Mouse (Mus musculus) right cerebral cortex, postnatal 14 days (tissue): ENCODE measurements around the gene Zfp169.
"Not testable (repeated sequence)": the region's sequence is repeated elsewhere in the genome, so short reads cannot be mapped to it uniquely, and the experiment has no call there.

Source experiments
- DNase-seq: peaks from one replicate; pipeline ENCODE4 v3.0.0; 2022

The Zfp169 gene

DNA sequence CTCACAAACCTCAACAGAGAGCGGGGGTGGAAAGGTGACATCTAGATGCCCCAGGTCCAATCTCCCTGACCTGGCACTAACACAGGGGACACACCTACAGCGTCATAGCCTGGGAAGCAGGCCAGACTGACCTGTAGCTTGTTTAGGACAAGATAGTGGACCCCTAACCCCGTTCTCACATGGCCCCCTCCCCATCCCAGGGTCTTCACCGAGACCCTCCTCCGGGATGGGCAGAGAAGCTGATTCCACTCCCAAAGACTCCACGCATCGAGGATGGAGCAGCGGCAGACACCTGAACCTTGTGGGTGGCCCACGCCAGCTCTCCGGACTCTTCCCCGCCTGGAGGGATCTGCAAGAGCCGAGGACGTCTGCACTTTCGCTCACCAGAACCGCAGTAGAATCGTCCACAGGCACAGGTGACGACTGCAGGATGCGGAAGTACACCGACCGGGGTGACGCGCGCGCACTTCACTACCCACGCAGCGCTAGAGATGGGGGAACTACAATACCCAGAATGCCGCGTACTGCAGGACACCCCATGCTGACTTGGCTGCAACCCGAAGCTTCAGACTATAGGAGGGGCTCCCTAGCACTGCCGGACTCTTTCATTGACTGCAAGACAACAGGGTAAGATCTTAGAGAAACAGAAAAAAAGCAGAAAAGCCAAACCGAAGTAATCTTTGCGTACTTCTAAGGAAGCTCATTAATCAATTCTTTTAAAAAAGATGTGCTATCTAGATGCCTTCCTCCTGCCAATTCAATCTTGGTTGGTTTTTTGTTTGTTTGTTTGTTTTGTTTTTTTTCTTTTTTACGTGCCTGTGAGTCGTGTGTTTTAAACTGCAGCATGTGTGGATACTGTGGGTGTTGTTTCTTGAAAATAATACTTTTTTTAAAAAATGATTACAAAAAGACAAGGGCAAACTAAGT lies at the start of gene Zfp169, which contains the start of gene A830005F24Rik:
TSS of gene Zfp169 (minus strand) at position 449 of the 927 bp plus-strand sequence.
TSS of gene A830005F24Rik (plus strand) at position 568 of the 927 bp plus-strand sequence.
- peak; percentile 83 for DNase-seq

DNA sequence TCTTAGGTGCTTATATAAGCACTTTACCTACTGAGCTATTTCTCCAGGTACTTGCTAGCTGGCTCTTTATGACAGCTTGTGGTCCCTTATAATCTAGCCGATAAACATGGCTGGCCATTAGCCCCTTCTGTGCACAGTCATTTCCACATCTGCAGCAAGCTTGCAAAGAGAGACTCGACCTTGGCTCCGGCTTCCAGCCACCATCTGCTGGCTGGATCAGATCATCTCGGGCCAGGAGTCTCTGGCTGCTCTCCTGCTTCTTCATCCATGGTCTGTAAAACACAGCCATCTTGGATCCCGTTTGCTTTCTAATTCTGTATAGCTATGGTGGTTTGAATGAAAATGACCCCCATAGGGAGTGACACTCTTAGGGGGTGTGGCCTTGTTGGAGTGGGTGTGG lies 49.1 kb upstream of the Zfp169 start:
- DNase-seq: no peak

DNA sequence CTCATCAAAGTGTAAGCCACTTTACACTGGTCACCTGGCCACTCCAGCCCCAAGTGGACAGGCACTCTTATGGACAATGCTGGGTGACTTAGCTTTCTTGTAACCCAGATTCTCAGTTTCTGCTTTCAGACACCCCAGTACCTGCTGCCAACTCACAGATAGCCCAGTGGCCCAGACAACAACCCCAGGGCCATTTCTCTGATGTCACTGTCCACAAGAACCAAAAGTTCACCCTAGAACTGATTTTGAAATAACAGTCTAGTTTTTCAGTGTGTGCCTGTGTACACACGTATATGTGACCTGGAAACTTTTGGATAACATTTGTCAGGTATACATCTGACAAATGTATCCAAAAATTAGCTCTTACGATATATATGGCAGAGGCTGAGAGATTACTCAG lies 48.2 kb upstream of the Zfp169 start:
- no peak for DNase-seq

DNA sequence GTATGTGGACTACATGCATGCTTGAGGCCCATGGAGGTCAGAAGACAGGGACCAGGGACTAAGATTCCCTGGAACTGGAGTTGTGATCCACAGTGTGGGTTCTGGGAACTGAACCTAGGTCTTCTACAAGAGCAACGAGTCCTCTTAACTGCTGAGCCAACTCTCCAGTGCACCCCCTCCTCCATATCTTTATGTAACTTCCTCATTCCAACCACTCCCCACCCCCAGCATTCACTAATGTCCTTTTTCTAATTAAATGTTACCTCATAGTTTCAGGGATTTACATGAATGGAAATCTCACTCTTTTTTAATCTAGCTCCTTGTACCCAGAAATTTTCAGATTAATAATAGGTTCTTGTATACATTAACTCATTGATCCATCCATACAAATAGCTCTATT lies 42.7 kb upstream of the Zfp169 start:
- DNase-seq: no peak

DNA sequence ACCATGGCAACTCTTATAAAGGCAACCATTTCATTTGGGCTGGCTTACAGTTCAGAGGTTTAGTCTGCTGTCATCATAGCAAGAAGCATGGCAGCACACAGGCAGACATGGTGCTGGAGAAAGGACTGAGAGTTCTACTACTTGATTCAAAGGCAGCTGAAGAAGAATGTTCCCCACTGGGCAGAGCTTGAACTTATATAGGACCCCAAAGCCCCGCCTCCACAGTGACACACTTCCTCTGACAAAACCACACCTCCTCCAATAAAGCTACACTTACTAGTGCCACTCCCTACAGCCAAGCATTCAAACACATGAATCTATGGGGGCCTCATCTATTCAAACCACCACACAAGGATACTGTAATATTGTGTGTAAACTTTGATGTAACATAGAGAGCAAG lies 41.3 kb upstream of the Zfp169 start:
- DNase-seq: no peak

DNA sequence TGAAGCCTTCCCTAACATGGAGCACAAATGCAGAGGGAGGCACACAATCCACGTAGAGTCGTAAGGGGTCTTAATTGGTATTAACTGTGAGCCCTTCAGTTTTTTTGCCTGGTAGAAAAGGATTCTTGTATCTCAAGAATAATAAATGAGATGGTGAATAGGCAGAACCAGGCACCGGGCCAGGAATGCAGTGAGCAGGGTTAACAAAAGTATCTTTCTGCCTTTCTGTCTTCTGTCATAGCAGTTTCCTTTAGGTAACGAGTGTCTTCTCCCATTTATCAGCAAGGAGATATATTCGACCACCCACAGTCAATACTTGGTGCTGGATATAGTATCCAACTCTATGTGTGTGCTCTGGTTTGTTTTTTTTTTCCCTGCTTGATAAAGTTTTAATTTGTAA lies 40.3 kb upstream of the Zfp169 start:
- DNase-seq: no peak

DNA sequence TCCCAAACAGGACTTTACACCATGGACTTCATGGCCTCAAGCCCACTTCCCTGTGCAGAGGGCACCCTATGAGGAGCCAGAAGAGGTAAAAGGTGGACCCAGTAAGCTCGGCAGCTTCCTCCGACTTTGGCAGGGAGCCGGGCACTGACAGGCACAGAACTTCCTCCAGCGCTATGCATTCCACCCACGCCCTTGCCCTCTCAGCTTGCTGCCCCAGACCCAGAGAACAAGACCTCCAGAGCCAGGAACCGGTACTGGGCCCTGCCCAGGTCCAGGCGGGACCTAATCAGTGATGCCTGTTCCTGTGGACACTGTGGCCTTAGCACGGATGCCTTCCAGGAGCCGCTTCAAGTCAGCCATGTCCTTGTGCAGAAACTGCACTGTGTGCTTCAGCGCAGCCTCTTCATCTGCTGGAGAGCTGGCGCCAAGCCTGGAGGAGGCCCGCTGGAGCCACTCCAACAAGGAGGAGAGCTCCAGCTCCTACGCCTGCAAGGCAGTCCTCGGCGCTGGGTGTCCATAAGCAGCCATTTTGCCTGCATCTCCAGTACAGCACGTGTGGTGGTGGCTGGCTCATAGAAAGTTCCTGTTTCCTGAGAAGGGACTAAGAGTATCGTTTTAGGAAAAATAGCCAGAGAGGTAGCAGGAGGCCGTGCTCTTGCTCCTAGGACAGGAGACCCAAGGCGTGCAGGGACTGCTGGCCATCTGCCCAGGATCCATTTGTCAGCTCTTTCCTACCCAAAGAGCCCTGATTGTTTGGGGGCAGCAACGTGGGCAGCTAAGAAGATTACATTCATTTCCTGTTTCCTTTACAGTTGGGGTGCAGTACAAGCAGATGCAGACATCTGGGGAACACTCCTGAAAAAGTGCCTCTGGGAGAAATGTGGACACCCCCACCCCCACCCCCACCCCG lies 39.2 kb upstream of the Zfp169 start:
- DNase-seq: peak; percentile 91

DNA sequence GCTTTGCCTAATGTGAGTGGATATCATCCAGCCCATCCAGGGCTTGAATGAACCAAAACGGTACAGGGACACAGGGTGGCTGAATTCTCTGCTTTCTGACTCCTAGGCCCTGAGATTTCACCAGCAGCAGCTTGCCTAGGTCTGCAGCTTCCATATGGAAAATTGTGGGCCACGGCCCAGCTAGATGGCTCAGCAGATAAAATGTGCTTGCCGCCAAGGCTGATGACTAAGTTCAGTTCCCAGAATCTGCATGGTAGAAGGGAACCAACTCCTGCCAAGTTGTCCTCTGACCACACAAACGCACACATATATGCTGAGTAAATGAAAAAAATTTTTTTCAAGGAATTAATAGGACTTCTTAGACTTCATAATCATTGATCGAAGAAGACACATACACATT lies 35.0 kb upstream of the Zfp169 start:
- DNase-seq: no peak

DNA sequence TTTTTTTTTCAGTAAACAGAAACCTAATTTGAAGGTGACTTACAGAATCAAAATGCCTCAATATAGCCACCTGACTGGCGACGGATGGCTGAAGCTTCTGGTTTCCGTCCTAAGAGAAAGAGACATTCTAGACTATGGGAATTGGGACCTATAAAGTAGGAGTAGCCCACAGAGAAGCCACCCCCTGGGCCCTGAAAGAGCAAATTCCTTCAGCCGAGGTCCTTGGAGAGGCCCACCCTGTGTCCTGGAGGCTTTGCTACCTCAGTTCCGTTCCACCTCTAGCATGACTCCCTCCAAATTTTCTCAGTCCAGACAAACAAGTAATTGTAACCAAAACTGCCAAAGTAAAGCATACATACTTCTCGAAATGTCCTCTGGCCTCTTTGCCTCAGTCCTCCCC lies 34.4 kb upstream of the Zfp169 start:
- DNase-seq: no peak

DNA sequence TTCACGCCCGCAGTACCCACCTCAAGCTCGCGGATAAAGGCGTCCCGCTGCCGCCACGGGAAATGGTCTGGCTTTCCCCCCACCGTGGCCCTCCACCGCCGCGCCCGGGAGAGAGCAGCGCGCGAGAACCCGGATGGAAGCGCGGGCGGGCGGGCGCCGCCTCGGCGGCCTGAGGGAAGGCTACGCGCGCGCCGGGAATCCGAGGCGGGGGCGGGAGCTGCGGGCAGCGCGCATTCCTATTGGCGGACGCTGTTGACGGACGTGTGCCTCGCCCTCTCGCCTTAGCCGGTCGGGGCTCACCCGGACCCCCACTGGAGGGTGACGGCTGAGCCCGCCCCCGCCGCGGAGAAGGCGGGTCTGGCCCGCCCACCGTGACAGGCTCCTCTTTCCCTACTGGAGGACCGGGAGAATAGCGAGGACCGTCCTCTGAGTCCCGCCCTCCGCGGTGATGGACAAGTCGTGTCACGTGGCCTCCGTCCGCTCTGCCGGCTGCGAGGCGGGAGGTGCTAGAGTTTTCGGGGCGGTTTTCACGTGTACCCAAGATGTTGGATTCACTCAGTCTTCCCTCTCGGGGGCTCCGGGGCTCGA lies 33.2 kb upstream of the Zfp169 start:
- DNase-seq: peak; percentile 98

DNA sequence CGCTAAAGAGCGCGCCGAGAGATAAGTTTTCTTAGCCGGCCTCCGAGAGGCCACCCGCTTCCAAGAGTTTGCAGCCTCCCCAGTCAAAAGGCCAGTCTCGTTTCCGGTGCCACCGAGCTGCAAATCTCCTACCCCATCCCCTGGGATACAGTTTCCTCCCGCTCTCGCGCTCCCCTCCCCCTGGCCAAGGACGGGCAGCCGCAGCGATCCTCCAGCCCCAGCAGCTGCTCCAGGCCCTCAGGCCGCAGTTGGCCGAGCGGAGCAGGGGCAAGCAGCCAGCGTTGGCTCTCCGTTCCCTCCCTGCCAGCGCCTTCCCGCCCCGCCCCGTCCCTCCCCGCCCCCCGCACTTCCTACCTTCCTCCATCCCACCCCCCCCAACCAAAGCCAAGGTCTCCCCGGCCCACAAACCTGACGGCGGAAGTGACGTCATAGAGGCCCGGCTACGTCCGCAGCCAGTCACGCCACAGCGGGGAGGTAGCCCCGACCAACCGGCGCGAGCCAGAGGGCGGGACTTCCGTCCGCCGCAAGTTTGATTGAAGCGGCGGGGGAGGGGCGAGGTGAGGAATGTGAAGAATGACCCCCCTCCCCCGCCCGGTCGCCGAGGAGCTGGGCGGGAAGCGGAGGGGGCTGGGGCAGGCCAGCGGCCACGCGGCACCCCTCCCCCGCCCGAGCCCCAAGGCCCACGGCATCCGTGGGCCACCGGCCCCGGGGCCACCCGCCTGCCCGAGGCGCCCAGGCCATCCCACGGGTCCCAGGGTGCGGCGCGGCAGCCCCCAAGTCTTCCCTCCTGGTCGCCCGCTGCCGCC lies 32.4 kb upstream of the Zfp169 start:
- DNase-seq: peak; percentile 98

DNA sequence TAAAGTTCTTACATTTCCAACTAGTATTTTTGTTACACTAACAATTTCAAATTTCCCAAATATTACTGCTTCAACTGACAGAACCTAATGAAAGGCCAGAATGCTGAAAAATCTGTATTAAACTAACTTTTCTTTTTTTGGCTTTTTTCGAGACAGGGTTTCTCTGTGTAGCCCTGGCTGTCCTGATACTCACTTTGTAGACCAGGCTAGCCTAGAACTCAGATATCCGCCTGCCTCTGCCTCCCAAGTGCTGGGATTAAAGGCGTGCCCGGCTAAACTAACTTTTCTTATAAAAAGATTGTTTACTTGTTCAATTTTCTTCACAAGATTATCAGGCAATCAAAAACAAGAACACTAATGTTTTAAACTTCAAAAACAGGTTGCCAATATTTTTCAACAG lies 31.6 kb upstream of the Zfp169 start:
- no peak for DNase-seq

DNA sequence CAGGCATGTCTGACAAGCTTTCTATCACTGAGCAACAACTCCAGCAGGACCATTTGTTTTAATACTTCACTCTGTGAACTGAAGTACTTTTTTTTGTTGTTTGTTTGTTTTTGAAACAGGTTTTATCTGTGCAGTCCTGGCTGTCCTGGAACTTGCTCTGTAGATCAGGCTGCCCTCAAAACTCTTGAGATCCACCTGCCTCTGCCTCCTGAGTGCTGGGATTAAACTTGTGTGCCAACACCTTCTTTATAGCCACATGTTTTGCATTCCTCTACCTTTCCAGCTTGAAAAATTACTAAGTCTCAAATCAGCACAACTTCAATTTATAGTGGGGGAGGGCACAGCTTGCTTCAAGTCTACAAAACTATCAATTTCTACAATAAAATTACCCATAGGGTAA lies 31.1 kb upstream of the Zfp169 start:
- no peak for DNase-seq

DNA sequence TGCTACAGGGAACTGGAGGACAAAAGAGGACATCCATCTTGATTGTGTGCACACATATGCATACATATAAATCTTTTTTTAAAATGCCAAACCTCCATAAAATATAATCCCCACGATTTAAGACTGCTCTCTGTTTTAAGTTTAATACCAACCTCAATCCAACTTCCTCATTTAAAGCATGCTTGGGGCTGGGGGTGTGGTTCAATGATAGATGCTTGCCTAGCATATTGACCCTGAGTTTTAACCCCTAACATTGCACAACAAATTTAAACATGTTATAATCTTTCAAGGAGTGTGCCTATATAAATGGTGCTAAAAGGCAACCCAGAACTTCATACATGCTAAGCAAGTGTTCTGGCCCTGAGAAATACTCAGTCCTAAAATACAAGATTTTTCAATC lies 27.2 kb upstream of the Zfp169 start:
- DNase-seq: no peak

DNA sequence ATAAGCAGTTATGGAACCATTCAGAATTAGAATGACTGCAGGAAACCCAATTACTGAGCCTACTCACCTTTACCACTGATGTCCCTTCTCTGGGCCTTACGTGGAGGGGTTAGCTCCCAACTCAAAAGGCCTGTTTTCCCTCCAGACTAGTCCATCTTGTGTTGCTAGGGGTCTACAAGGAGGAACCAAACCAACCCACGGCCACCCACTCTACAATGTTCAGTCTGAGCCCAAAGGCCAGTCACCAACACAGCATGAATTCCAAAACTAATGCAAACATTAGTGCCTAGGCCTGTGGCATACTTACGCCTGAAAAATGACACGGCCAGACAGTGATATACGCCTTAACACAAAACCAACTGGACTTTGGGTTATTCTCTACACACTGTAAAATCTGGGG lies 20.2 kb upstream of the Zfp169 start:
- no peak for DNase-seq

DNA sequence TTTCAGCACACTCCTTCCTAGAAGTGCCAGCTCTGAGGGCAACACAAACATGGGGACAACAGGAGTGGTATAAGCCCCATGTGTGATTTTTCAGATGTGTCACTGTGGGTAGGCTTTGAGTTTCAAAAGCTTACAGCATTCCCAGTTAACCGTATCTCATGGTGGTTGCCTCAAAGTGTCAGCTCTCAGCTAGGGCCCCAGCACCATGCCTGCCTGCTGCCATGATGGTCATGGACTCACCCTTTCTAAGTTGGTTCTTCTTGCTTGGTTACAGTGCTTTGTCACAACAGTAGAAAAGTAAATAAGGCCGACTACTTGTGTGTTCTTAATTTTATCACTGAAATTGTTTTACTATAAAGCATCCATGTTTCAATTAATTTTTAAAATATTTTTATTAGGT lies 18.2 kb upstream of the Zfp169 start:
- DNase-seq: no peak

DNA sequence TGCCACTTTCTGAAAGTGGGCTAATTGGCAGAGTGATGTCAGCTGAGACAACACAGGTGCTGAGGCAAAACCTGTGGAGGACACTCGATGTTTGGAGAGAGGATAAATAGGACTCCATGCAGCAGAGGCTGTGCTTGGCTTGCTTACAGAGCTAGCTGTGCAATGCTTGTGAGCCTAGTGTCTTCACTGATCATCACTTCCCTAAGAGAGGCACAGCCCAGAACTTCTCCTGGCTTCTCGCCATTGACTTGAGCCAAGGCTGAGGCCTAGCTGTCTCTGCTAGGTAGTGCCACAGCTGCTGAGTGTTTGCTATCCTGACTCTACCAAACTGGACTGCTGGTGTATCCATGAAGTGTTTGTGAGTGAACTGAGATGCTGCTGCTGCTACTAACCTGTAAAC lies 17.4 kb upstream of the Zfp169 start:
- peak; percentile 12 for DNase-seq

DNA sequence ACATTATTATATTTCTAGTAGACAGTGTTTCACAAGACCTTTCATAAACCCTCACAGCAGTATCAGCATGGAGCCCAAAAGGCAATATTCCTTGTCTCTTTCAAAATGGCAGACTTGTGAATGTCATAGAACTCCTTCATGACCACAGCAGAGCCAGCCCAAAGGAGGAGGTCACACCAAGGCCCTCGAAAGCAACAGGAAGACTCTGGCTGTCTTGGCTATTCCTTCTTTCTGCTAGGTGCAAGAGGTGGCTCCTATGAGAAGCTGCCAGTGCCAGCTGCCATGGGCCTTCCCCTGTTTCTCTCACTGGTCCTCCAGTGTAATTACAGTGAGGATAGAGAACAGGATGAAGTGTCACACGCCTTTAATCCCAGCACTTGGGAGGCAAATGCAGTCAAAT lies 15.8 kb upstream of the Zfp169 start:
- DNase-seq: no peak

DNA sequence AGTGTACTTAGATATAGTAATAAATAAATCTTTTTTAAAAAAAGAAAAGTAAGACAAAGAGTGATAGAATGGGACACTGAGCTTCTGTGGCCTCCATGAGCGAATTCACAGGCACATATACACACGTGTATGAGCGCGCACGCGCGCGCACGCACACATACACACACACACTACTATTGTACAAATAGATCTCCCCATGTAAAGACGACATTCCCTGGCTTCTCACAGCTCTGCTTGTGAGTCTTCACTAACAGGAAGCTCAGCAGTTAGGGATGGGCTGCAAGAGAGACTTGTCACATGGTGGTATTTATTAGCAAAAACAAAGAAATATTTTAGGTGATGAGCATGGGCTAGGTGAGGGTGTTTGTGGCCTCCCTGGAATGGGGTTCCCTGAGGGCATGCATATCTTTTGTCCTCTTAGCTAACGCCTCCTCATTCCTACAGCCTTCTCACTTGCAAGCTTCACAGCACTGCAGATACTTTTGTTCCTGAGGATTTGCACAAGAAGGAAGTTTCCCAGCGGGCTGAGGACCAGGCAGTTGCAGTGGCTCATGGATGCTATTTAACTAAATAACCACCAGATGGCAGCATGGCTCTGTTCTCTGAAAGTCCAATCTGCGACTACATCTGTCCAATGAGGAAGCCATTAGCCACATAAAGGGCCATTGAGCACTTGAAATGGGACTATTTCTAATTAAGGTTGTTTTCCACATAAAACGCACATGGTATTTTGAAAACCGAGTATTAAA lies 15.0 kb upstream of the Zfp169 start:
- DNase-seq: peak; percentile 32

DNA sequence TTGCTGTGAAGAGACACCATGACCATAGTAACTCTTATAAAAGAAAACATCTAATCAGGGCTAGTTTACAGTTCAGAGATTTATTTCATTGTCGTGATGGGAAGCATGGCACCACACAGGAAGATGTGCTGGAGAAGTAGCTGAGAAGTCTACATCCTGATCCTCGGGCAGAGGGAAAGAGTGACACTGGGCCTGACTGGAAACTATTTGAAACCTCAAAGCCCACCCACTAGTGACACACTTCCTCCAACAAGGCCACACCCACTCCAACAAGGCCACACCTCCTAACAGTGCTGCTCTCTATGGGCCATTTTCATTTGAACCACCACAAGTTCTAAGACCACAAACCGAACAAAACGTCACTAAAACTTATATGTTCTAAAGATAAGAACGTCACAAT lies 12.5 kb upstream of the Zfp169 start:
- DNase-seq: no peak

DNA sequence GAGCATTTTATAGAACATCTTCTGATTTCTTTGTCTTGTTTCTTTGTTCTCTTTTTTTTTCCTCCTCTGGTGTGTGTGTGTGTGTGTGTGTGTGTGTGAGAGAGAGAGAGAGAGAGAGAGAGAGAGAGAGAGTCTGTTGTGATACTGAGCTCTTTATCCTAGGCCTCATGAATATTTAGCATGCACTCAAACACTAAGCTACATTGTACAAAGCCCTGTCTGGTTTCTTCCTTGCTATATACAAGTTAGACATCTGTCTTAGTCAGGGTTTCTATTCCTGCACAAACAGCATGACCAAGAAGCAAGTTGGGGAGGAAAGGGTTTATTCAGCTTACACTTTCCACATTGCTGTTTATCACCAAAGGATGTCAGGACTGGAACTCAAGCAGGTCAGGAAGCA lies 5.9 kb upstream of the Zfp169 start:
- DNase-seq: not testable (repeated sequence)

DNA sequence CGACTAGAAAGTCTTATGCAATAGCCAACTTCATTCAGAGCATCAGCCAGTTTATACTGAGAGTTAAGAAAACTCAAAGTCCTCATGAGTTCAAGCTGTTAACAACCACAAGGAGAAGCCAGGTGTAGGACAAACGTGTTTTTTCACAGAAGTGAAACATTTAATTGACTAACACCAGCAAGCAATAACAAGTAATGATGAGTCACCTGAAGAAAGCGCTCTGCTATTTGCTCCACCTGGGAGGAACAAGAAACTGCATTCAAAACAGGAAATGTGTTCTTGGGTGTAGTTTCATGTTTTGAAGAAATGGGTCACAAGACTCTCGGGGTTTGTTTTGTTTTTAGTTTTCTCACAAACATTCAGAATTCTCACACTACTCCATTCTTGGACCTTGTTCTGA lies 2.6 kb upstream of the Zfp169 start:
- no peak for DNase-seq
